Mouse (Mus musculus) midbrain, postnatal 0 days (tissue): ENCODE results near the gene Sars. TPM values are rescaled to one million over a fixed set of nuclear protein-coding genes. Genes with fewer than 3 reads are reported as not detected.

ENCODE experiments used
- ATAC-seq: fragments of 200-750 bp; cut with Nextera tagmentation; 2 replicates; pipeline ENCODE4 v1.8.0; 2017; ENCODE audit warnings: moderate number of reproducible peaks, mild to moderate bottlenecking, moderate TSS enrichment, moderate library complexity; ENCODE audit not compliant: low FRiP score
- DNase-seq: peaks from one replicate; pipeline ENCODE4 v3.0.0-alpha.2; 2015; ENCODE audit warnings: low spot score
- H3K27ac ChIP-seq: fragments of 300-500 bp; sonication (generic); 2 replicates; pipeline ENCODE4 v1.5.1; 2014; ENCODE audit warnings: low read depth, mild to moderate bottlenecking, low read length, mixed read lengths
- H3K27me3 ChIP-seq: fragments of 300-500 bp; sonication (generic); 2 replicates; pipeline ENCODE4 v1.6.1; 2014; ENCODE audit warnings: low read length, control low read depth, mixed read lengths; ENCODE audit not compliant: insufficient read depth
- H3K36me3 ChIP-seq: fragments of 300-500 bp; sonication (generic); 2 replicates; pipeline ENCODE4 v1.6.1; 2014; ENCODE audit warnings: low read length, control low read depth, mixed read lengths; ENCODE audit not compliant: insufficient read depth
- H3K4me1 ChIP-seq: fragments of 300-500 bp; sonication (generic); 2 replicates; pipeline ENCODE4 v1.6.1; 2014; ENCODE audit warnings: mild to moderate bottlenecking, control low read depth, antibody characterized with exemption, low read length, mixed read lengths; ENCODE audit not compliant: insufficient read depth
- H3K4me2 ChIP-seq: fragments of 300-500 bp; sonication (generic); 2 replicates; pipeline ENCODE4 v1.6.1; 2014; ENCODE audit warnings: low read depth, mild to moderate bottlenecking, low read length, mixed read lengths; ENCODE audit not compliant: poor library complexity, severe bottlenecking
- H3K4me3 ChIP-seq: fragments of 300-500 bp; sonication (generic); 2 replicates; pipeline ENCODE4 v1.5.1; 2014; ENCODE audit warnings: low read depth, mild to moderate bottlenecking, low read length, moderate library complexity
- H3K9ac ChIP-seq: fragments of 300-500 bp; sonication (generic); replicated peaks from 2 replicates; pipeline ENCODE4 v1.6.1; 2014; ENCODE audit warnings: mild to moderate bottlenecking, low read length, moderate library complexity, mixed read lengths; ENCODE audit not compliant: poor library complexity, severe bottlenecking
- H3K9me3 ChIP-seq: fragments of 300-500 bp; sonication (generic); 2 replicates; pipeline ENCODE4 v1.6.1; 2016; ENCODE audit warnings: low read length, control low read depth
- CTCF ChIP-seq: IDR thresholded peaks from 2 replicates; pipeline ENCODE4 v1.5.1; 2016; ENCODE audit warnings: antibody characterized with exemption, mild to moderate bottlenecking
- WGBS: fragments of 180-500 bp; shearing (Covaris S2); extraction: QIAGEN DNeasy Blood & Tissue Kit; methylation state at CpG from one replicate; pipeline ENCODE4 v1.1.7; 2014; 5-methylcytosine and 5-hydroxymethylcytosine counted together
- polyA plus RNA-seq: library from polyadenylated mRNA; unstranded; fragments of >200 nt; fragmentation: Nextera tagmentation; extraction: Ambion mirVana; gene quantifications from 2 replicates; pipeline ENCODE4 v1.2.1, GENCODE M21; 2015
- total RNA-seq: library from RNA; depleted of rRNA; stranded (reverse); fragments of >200 nt; gene quantifications from 2 replicates; pipeline ENCODE4 v1.2.3, GENCODE M21; 2014

Sars gene
- total and polyA plus RNA-seq, 2 experiments from 2014 or later: 160 to 223 TPM

- ATAC-seq: no peak
- Histone ChIP-seq H3K9me3 (no peaks in the 10 kb centered on the region), H3K27ac (no peak overlapping the region), H3K27me3 (no peaks in the 10 kb centered on the region), H3K4me3 (no peak overlapping the region), H3K9ac (no peak overlapping the region), H3K36me3 (peaks cover 30% of the 10 kb centered on the region), H3K4me1 (no peaks in the 10 kb centered on the region), H3K4me2 (no peak overlapping the region)
- WGBS: 23% methylated on average over 10 of the region's 10 CpGs
- no peak for TF ChIP-seq CTCF
- DNase-seq: no peak
These were observed 52.7 kb downstream of the Sars start for GRCm38 (mm10) chr3:108392299-108392698.

- TF ChIP-seq CTCF: peak; percentile 99
- Histone ChIP-seq H3K9me3 (no peaks in the 10 kb centered on the region), H3K36me3 (peaks cover 13% of the 10 kb centered on the region), H3K27me3 (no peaks in the 10 kb centered on the region), H3K4me3 (no peak overlapping the region), H3K4me1 (no peaks in the 10 kb centered on the region), H3K27ac (no peak overlapping the region), H3K4me2 (no peak overlapping the region), H3K9ac (no peak overlapping the region)
- WGBS: 2% methylated on average over 5 of the region's 5 CpGs
- DNase-seq: peak; percentile 98
- ATAC-seq: peak; percentile 81
These were observed 55.9 kb downstream of the Sars start for GRCm38 (mm10) chr3:108389111-108389545.

- no peak overlapping the region for H3K9ac ChIP-seq
- 96% methylated on average over 10 of the region's 10 CpGs for whole genome bisulfite sequencing
- no peak for DNase-seq
- H3K36me3 ChIP-seq: no peaks in the 10 kb centered on the region
- H3K27me3 ChIP-seq: no peaks in the 10 kb centered on the region
- no peak overlapping the region for H3K27ac ChIP-seq
- no peaks in the 10 kb centered on the region for H3K9me3 ChIP-seq
- no peak for ATAC-seq
- H3K4me3 ChIP-seq: no peak overlapping the region
- no peaks in the 10 kb centered on the region for H3K4me1 ChIP-seq
- no peak for TF ChIP-seq CTCF
- H3K4me2 ChIP-seq: no peak overlapping the region
These were observed 58.8 kb downstream of the Sars start for GRCm38 (mm10) chr3:108386186-108386585.

- WGBS: 40% methylated on average over 2 of the region's 2 CpGs
These were observed 60.6 kb downstream of the Sars start for GRCm38 (mm10) chr3:108384425-108384824.

GRCm38 (mm10) chr3:108383485-108384354 lies 61.3 kb downstream of the Sars start, which contains the start of gene Psrc1:
Gene Psrc1, plus strand, starts transcription at chr3:108383839.
- TF ChIP-seq CTCF: no peak
- Histone ChIP-seq H3K36me3 (no peaks in the 10 kb centered on the region), H3K27me3 (no peaks in the 10 kb centered on the region), H3K9me3 (no peaks in the 10 kb centered on the region), H3K4me1 (no peaks in the 10 kb centered on the region), H3K27ac (no peak within 1 kb of the TSS), H3K4me3 (peak within 1 kb of the TSS; percentile 62), H3K4me2 (peak within 1 kb of the TSS; percentile 75), H3K9ac (peak within 1 kb of the TSS; percentile 57)
- DNase-seq: peak; percentile 91
- ATAC-seq: peak; percentile 88
- under 1% methylated on average over 44 of the region's 44 CpGs for WGBS

More at GRCm38 (mm10) chr3:108384425-108384824, 60.6 kb downstream of the Sars start:
- Histone ChIP-seq H3K36me3 (no peaks in the 10 kb centered on the region), H3K4me1 (no peaks in the 10 kb centered on the region), H3K27ac (no peak overlapping the region), H3K4me2 (peak overlapping the region; percentile 75), H3K4me3 (no peak overlapping the region), H3K9me3 (no peaks in the 10 kb centered on the region), H3K27me3 (no peaks in the 10 kb centered on the region), H3K9ac (no peak overlapping the region)
- ATAC-seq (no peak), DNase-seq (no peak)
- TF ChIP-seq CTCF: no peak
